Mouse (Mus musculus): ENCODE data around the gene Cfd.
"Not testable (repeated sequence)": the region's sequence is repeated elsewhere in the genome, so short reads cannot be mapped to it uniquely, and the experiment has no call there.

Gene Cfd

GRCm38 (mm10) chr10:79861230-79862048, 29.2 kb upstream of the Cfd start:
- no peak for DNase-seq

- DNase-seq, result no peak
Measured at GRCm38 (mm10) chr10:79862049-79862788, 28.4 kb upstream of the Cfd start.

DNA sequence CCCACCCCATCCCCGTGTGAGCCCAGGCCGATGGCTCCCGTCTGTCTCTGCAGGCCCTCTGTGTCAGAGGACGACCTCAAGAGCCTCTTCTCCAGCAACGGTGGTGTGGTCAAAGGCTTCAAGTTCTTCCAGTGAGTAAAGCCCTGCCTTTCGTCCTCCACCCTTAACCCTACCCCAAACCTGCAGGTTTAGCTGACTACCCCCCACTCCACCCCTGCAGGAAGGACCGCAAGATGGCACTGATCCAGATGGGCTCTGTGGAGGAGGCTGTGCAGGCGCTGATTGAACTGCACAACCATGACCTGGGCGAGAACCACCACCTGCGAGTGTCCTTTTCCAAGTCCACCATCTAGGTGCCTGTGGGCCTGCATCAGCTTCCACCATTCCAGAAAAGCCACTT, 27.7 kb upstream of the Cfd start:
- no peak for DNase-seq

DNA sequence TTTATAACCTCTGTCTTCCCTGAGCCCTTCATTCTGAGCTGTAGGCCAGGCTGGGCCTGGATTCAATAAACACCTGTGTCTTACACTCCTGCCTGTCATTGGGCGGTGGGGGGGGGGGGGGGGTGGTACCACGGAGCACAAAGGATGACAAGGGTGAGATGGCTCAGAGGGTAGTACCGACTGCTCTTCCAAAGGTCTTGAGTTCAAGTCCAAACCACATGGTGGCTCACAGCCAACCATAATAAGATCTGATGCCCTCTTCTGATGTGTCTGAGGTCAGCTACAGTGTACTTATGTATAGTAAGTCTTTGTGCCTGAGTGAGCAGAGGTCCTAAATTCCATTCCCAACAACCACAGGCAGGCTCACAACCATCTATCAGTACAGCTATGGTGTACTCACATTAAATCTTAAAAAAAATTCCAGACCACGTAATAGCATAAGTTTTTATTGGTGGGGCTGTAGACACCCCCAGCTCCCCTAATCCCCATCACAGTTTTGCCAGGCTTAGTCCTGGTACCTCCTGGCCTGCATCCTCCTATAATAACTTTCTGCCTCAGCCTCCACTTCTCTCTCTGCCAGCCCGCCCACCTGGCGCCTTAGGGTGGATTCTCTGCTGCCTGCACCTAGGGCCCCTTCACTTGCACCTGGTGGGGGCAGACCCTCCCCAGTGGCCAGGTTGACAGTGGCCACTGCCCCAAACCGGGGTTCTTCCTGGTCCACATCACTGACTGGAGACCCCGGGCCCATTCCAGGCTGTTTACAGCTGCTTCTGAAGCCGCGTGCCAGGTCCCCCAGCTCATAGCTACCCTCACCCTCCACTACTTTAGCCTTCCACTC, 26.1 kb upstream of the Cfd start:
- no peak for DNase-seq

DNA sequence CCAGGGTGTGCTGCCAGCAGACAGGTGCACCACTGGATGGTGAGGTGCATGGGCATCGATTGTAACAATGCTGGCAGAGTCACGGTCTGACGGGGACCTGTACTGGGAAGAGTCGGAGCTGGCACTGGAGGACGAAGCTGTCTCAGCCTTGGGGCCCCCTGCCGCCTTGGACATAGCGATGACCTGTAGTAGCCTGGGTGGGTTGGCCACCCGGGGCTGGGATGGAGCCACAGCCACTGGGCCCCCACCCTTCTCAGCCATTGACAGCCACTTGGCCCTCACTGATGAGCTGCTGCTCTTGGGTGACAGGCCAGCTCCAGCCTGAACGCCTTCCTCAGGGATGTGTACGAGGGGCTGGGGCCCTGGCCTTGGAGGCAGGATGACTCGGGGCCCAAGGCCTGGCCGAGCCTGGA, 25.5 kb upstream of the Cfd start:
- DNase-seq, result peak in 1 of 2 experiments; percentile 55

- DNase-seq, result no peak
Measured at GRCm38 (mm10) chr10:79865801-79866295, 24.8 kb upstream of the Cfd start.

DNA sequence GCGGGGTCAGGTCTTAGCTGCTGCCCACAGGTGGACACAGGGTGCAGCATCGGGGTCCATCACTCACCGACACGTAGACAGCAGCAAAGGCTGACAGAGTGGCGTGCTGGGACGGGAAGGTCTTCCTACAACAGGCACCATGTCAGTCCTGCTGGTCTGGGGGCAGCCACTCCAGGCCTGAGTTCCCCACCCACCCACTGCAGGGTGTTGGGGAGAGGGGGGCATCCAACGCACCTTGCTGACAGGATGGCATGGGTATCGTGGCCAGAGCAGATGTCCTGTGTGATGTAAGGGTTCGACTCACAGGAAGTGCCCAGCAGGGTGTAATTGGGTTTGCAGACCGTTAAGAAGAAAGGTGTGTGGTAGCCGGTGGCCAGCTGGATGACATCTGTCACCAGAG, 24.1 kb upstream of the Cfd start:
- no peak for DNase-seq

DNA sequence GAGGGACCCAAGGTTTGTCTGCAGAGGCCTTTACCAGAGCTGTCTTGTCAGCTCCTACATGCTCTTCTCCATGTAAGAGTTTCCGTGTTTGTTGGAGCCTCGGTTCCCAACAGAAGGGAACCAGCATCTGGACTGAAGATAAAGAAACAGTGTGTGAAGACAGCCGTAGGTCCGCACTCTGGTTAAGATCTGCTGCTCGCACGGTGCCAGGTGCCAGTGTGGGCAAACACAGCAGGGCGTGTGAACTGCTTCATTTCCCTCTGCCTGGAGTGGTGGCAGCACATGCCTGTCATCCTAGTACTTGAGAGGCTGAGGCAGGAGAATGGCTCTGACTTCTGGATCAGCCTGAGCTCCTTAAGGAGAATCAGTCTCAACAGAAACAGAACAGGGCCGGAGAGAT, 18.8 kb upstream of the Cfd start:
- no peak for DNase-seq

DNA sequence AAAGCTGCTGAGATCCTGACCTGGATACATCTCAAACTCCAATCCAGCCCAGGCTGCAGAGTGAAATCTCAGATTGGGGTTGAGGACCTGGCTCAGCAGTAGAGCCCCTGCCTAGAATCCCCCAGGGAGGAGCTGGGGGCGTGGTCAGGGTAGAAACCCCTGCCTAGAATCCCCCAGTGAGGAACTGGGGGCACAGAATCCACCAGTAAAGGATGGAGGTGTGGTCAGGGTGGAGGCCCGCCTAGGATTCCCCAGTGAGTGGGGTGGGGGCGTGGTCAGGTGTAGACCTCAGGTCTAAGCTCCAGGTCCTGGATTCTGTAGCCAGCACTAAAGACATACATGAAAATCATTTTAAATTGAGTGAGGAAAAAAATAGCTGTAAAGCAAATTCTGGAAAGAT, 17.8 kb upstream of the Cfd start:
- DNase-seq, result no peak

GRCm38 (mm10) chr10:79873313-79873712, 17.3 kb upstream of the Cfd start:
- DNase-seq, result no peak

GRCm38 (mm10) chr10:79873715-79874289, 16.9 kb upstream of the Cfd start:
- no peak for DNase-seq

GRCm38 (mm10) chr10:79874290-79874862, 16.3 kb upstream of the Cfd start, which contains the start of the genes Prtn3 and Plppr3:
TSS of gene Prtn3 (plus strand) at chr10:79874476.
TSS of gene Plppr3 (minus strand) at chr10:79874634.
- peak; percentile 47 to 54 for DNase-seq

GRCm38 (mm10) chr10:79877174-79877573, 13.5 kb upstream of the Cfd start:
- no peak for DNase-seq

- peak; percentile 61 to 69 for DNase-seq
Measured at GRCm38 (mm10) chr10:79877757-79878156, 12.9 kb upstream of the Cfd start.

- no peak for DNase-seq
Measured at GRCm38 (mm10) chr10:79879527-79879926, 11.1 kb upstream of the Cfd start.

DNA sequence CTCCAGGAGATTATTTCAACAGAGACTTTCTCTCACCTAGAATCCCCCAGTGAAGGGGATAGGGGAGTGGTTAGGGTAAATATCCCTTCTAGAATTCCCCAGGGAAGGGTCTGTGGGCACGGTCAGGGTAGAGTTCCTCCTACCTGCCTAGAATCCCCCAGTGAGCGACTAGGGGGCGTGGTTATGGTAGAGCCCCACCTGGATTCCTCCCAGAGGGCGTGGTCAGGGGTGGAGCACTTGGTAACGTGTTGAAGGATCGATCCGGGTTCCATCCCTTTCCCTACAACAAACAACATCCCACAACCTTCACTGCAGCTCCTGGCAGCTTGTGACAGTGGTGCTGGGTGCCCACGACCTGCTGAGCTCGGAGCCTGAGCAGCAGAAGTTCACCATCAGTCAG, 9.9 kb upstream of the Cfd start:
- DNase-seq, result no peak

GRCm38 (mm10) chr10:79881981-79882380, 8.7 kb upstream of the Cfd start:
- DNase-seq, result no peak

GRCm38 (mm10) chr10:79883297-79884084, 7.2 kb upstream of the Cfd start:
- peak; percentile 80 to 87 for DNase-seq

DNA sequence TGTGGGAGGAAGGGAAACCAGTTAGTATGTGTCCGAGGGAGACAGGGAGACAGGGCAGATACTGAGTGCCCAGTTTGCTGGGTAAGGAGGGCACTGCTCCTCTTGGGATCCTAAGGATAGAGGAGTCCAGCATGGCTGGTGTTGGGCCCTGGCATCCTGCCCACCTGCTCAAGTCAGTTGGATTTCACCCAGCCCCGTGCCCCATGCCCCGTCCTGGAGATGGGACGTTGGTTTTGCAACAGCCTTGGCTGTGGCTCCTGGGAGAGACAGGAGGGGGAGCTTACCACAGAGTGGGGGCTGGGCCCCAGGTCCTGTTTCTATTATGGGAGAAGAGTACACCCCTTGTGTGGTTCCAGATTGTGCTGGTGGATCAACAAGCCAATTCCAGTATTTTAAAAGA, 6.2 kb upstream of the Cfd start:
- DNase-seq, result peak; percentile 54 to 81

DNA sequence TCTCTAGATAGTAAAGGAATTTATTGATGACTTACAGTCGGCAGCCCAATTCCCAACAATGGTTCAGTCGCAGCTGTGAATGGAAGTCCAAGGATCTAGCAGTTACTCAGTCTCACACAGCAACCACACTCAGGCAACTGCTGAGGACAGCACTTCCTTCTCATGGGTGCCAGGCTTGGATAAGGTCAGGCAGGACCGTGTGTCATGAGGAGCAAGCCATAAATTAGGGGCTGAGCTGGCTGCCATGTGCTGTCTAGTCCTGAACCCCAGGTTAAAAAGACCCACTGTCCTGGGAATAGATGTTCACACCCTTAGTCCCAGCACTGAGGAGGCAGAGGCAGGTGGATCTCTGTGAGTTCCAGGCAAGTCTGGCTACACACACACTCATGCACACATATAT, 5.7 kb upstream of the Cfd start:
- not testable (repeated sequence) for DNase-seq

- DNase-seq, result no peak
Measured at GRCm38 (mm10) chr10:79886054-79886453, 4.6 kb upstream of the Cfd start, which contains the start of gene Elane. TSS of gene Elane (plus strand) at chr10:79886247.
